Mouse (Mus musculus): ENCODE data around the gene Psmg3. TPM values are rescaled to one million over a fixed set of nuclear protein-coding genes. Genes with fewer than 3 reads are reported as not detected.

Psmg3 gene
- polyA plus RNA-seq, 3 experiments from 2014 or later: 48.7 to 56.0 (median 50.0) TPM

GRCm38 (mm10) chr5:139813963-139814381 is 12.7 kb downstream of the Psmg3 start:
- no peak for ATAC-seq

- no peak for ATAC-seq
Observed at GRCm38 (mm10) chr5:139813126-139813490, 13.6 kb downstream of the Psmg3 start.

GRCm38 (mm10) chr5:139812398-139813125 is 14.1 kb downstream of the Psmg3 start:
- no peak for ATAC-seq

GRCm38 (mm10) chr5:139811677-139812397 is 14.8 kb downstream of the Psmg3 start:
- no peak for ATAC-seq

GRCm38 (mm10) chr5:139809397-139809796 is 17.3 kb downstream of the Psmg3 start:
- ATAC-seq: no peak

- no peak for ATAC-seq
Observed at GRCm38 (mm10) chr5:139805924-139806323, 20.8 kb downstream of the Psmg3 start.

- ATAC-seq: no peak
Observed at GRCm38 (mm10) chr5:139804573-139805111, 22.0 kb downstream of the Psmg3 start.

- ATAC-seq: no peak
Observed at GRCm38 (mm10) chr5:139804107-139804551, 22.6 kb downstream of the Psmg3 start.

- ATAC-seq: no peak
Observed at GRCm38 (mm10) chr5:139803601-139804102, 23.0 kb downstream of the Psmg3 start.

- ATAC-seq: no peak
Observed at GRCm38 (mm10) chr5:139803165-139803564, 23.5 kb downstream of the Psmg3 start.

GRCm38 (mm10) chr5:139801880-139802279 is 24.8 kb downstream of the Psmg3 start:
- ATAC-seq: no peak

- ATAC-seq: no peak
Observed at GRCm38 (mm10) chr5:139801231-139801630, 25.5 kb downstream of the Psmg3 start.

GRCm38 (mm10) chr5:139799801-139800590 is 26.7 kb downstream of the Psmg3 start:
- no peak for ATAC-seq

GRCm38 (mm10) chr5:139799041-139799440 is 27.6 kb downstream of the Psmg3 start:
- no peak for ATAC-seq

GRCm38 (mm10) chr5:139798168-139798900 is 28.4 kb downstream of the Psmg3 start:
- no peak for ATAC-seq

- ATAC-seq: no peak
Observed at GRCm38 (mm10) chr5:139797473-139798167, 29.1 kb downstream of the Psmg3 start.

GRCm38 (mm10) chr5:139796900-139797299 is 29.8 kb downstream of the Psmg3 start:
- no peak for ATAC-seq

- ATAC-seq: no peak
Observed at GRCm38 (mm10) chr5:139796001-139796620, 30.6 kb downstream of the Psmg3 start.

GRCm38 (mm10) chr5:139794938-139795337 is 31.7 kb downstream of the Psmg3 start:
- ATAC-seq: no peak

GRCm38 (mm10) chr5:139794137-139794536 is 32.5 kb downstream of the Psmg3 start:
- no peak for ATAC-seq
